In the genomic region with DNA sequence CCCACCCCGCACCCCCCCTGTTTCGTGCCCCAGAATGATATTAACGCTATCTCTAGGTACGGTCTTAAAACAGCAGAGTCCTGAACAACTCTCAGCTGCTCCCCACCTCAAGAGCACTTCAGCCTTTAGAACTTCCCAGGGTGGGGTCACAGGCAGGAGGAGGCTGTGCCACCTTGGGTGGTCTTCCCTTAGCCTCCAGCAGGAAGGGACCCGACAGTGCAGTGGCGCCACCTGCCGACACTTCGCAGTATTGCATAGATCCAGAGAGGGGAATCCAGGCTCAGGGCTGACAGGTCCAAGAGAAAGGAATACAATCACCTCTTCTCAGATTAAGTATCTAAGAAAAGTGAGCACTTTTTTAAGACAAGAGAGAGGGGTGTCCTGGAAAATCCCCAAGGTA, we compare ENCODE assay signal across 8 mouse cellular contexts. TPM values are rescaled to one million over a fixed set of nuclear protein-coding genes. Genes with fewer than 3 reads are reported as not detected.
DNase-seq lines count a peak whose midpoint lies in the region; ATAC-seq lines count a peak whose summit lies in the region.

No protein-coding gene starts in this region.

- no peaks in the 10 kb centered on the region for H3K36me3 ChIP-seq in heart, embryonic 12.5 days

- no peak for ATAC-seq in heart, embryonic 12.5 days (ENCODE audit: insufficient number of reproducible peaks, low FRiP score)

- no peak overlapping the region for H3K9ac ChIP-seq in heart, embryonic 12.5 days

- no peaks in the 10 kb centered on the region for H3K9me3 ChIP-seq in heart, embryonic 12.5 days (replicated peaks)

- H3K27ac ChIP-seq in heart, embryonic 12.5 days (ENCODE audit: poor library complexity, severe bottlenecking): no peak overlapping the region

- peak; percentile 78 for DNase-seq in B cell, adult 2 months
- peak; percentile 84 to 96 for DNase-seq in adrenal gland, adult (ENCODE audit: inconsistent age in 2 of 2, low spot score in 1 of 2)
- peak; percentile 69 for DNase-seq in embryo, embryonic 11.5 days (ENCODE audit: low read depth, low spot score)
- peak; percentile 78 to 92 for DNase-seq in kidney, postnatal 25 days
- peak; percentile 74 to 85 for DNase-seq in lung, adult 18-20 months
- peak; percentile 96 for DNase-seq in ovary, postnatal 14 days (ENCODE audit: low spot score)
- DNase-seq in thymus, postnatal 0 days (ENCODE audit: low spot score): peak; percentile 74

- 21% methylated on average over 8 of the region's 8 CpGs for WGBS in heart, embryonic 12.5 days

- H3K27me3 ChIP-seq in heart, embryonic 12.5 days (replicated peaks): no peaks in the 10 kb centered on the region

- peaks cover 59% of the 10 kb centered on the region for H3K4me1 ChIP-seq in heart, embryonic 12.5 days (replicated peaks)

- peak overlapping the region; percentile 44 for H3K4me2 ChIP-seq in heart, embryonic 12.5 days

- H3K4me3 ChIP-seq in heart, embryonic 12.5 days: no peak overlapping the region

RNA-seq across cellular contexts. Expression of a gene that starts 51.1 kb away (rescaled TPM):
- polyA plus RNA-seq in heart, embryonic 12.5 days (2016; fragmentation: Nextera tagmentation; extraction: Ambion mirVana): 8.0 and 9.2 TPM in 2 replicates
- polyA plus RNA-seq in thymus, postnatal 0 days (2015; fragmentation: Nextera tagmentation; extraction: Ambion mirVana): 3.7 and 3.9 TPM in 2 replicates
